Mouse (Mus musculus): Measurements from ENCODE around the gene Kcnip2.

- TF ChIP-seq CHD2 (IDR thresholded peaks at IDR 0.05; ENCODE audit: low read length) (no peak), EP300 (IDR thresholded peaks at IDR 0.05; ENCODE audit: low read length) (no peak), KAT2A (IDR thresholded peaks at IDR 0.05; ENCODE audit: insufficient replicate concordance, low read length) (no peak), POLR2A (IDR thresholded peaks at IDR 0.05; ENCODE audit: low read depth, low read length) (no peak), CTCF (conservative IDR thresholded peaks at IDR 0.05 in 1 of 2, IDR thresholded peaks at IDR 0.05 in 1 of 2; ENCODE audit: low read depth in 2 of 2, low read length in 2 of 2) (no peak), ZKSCAN1 (IDR thresholded peaks at IDR 0.05; ENCODE audit: borderline replicate concordance, low read depth, low read length) (no peak), MAZ (IDR thresholded peaks at IDR 0.05; ENCODE audit: low read depth, low read length) (no peak), MEF2A (IDR thresholded peaks at IDR 0.05; ENCODE audit: borderline replicate concordance, low read depth, low read length) (no peak), CHD1 (IDR thresholded peaks at IDR 0.05; ENCODE audit: low read depth, low read length) (no peak), SIN3A (IDR thresholded peaks at IDR 0.05; ENCODE audit: low read length) (no peak), SMC3 (IDR thresholded peaks at IDR 0.05; ENCODE audit: low read depth, low read length) (no peak), HCFC1 (IDR thresholded peaks at IDR 0.05; ENCODE audit: low read depth, low read length) (no peak)
Observed at GRCm38 (mm10) chr19:45855284-45855920, 39.5 kb upstream of the Kcnip2 start.
